Mouse (Mus musculus): ENCODE measurements around the gene Ackr1.
"Not testable (repeated sequence)": the region's sequence is repeated elsewhere in the genome, so short reads cannot be mapped to it uniquely, and the experiment has no call there.

Ackr1 gene

DNA sequence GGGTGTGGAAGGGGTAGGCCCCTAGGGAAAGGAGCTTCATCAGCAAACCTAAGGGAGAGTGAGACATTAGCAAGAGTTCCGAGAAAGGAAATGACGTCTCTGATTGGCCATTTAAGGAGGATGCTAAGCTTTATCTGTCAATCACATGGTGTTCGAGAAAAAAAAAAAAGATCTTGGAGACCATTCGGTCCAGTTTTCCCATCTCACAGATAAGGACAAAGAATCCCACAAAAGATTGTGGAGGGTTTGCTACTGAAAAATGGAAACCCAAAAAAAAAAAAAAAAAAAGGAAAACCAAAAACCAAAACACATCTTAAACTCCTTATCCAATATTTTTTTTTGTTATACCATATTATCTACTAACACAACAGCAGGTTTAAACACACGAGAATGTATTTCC, 15.6 kb upstream of the Ackr1 start:
- ATAC-seq (ENCODE audit: low TSS enrichment) = no peak

DNA sequence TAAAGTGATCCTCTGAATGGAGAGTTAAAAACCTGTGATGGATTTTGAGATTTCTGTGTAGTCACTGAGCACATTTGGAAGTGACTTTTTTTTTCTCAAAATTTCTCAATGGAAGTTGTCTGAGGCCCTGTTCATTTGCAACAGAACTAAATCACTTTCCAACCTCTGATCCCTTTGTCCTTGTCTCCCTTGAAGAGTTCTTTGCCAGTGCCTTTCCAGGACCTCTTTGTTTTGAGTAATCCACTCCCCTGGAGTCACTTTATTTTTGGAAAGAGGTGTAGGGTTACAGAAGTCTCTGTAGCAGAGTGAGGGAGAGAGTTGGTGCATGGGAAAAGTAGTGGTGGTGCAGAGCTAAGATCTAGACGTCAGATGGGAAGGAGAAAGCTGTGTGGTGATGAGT, 15.0 kb upstream of the Ackr1 start:
- no peak for ATAC-seq (ENCODE audit: low TSS enrichment)

DNA sequence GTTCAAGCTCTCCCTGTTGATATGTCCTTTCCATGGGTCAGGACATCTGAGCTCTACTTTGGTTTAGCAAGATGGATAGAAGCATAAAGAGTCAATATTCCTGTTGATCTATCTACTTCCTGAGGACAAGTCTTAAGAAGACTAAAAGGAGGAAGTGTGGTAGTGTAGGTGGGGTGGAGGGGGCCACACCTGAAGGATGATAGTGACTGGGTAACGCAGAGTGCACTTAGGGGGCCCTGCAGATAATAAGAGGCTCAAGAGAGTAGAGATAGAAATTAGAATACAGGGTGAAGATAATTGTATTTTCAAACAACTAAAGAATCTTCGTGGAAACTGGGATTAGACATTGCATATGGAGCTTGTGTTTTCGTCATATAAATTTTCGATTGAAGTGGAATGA, 11.6 kb upstream of the Ackr1 start:
- ATAC-seq (ENCODE audit: low TSS enrichment) = no peak

GRCm38 (mm10) chr1:173343934-173344333, 10.4 kb upstream of the Ackr1 start:
- ATAC-seq (ENCODE audit: low TSS enrichment) = no peak

DNA sequence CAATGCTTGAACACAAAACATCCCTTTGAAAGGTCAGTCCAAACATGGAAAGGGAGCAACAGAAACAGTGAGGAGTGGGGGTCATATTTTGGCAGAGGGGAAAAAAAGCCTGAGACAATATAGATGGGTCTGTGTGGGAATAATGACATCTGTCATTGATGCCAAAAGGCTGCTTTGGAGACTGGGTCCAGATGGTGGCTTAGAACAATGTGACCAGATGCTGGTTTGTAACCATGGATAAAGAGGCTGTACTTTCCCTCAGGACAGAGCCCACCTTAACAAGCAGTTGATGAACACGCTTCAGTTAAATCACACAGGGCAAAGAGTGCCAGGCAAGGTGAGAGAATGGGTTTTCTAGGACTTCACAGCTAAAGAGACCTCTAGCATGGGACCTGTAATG, 8.9 kb upstream of the Ackr1 start:
- no peak for ATAC-seq (ENCODE audit: low TSS enrichment)

- ATAC-seq (ENCODE audit: low TSS enrichment) = peak; percentile 50
Observed at GRCm38 (mm10) chr1:173339543-173339942, 6.0 kb upstream of the Ackr1 start.

- peak; percentile 33 for ATAC-seq (ENCODE audit: low TSS enrichment)
Observed at GRCm38 (mm10) chr1:173337008-173337407, 3.5 kb upstream of the Ackr1 start.

DNA sequence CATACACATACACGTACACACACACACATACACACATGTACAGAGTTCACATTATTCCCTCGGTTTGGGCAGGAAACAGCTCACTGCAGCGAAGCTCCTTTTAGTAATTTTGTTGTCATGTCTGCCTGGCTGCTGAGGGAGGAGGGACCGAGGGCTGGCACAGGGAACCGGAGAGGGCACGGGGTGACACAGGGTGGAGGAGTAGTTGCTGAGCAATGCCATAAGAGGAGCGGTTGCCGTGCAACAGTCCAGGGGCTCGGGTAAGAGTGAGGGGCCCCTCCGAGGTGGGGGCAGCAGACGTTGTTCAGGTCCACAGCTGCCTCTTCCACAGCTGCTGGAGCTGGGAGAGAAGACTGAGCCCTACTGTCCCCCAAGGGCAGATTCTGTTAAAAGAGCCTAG, 2.4 kb upstream of the Ackr1 start:
- ATAC-seq (ENCODE audit: low TSS enrichment) = no peak

GRCm38 (mm10) chr1:173332418-173332817, 1.1 kb downstream of the Ackr1 start:
- no peak for ATAC-seq (ENCODE audit: low TSS enrichment)

DNA sequence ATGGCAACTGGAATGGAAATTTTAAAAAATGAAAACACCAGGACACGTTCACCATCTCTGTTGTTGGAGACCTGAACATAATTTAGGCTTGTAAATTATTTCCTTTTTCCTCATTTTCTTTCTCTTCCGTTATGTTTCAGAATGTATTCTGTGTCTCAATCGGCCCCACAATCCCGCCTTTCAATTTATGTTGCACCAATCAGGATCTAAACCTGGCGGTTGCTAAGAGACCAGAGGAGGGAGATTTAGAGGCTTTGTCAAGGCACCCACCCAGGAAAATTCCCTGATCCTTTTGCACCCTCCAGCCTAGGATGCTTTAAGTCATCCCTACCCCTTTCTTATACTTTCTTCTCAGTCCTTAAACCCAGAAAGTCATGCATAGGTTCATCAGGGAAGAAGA, 3.8 kb downstream of the Ackr1 start:
- ATAC-seq (ENCODE audit: low TSS enrichment) = no peak

- ATAC-seq (ENCODE audit: low TSS enrichment) = no peak
Observed at GRCm38 (mm10) chr1:173329185-173329584, 4.4 kb downstream of the Ackr1 start.

DNA sequence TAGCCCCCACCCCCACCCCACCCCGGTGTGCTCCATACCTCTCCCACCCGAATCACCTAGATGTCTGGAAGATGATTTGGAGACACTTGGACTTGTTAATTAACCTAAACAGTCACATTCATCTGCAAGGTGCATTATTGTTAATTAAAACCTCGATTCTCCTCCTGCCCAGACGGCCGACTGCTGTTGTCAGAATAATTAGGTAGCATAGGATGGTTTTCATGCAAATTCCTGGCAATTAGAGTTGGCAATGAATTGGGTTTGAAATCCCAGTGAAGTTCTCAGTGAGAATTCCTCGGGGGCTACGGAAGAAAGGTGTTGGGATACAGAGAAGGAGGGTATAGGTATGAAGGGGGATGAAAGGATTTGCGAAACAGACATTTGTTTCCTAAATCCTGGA, 5.1 kb downstream of the Ackr1 start:
- ATAC-seq (ENCODE audit: low TSS enrichment) = no peak

DNA sequence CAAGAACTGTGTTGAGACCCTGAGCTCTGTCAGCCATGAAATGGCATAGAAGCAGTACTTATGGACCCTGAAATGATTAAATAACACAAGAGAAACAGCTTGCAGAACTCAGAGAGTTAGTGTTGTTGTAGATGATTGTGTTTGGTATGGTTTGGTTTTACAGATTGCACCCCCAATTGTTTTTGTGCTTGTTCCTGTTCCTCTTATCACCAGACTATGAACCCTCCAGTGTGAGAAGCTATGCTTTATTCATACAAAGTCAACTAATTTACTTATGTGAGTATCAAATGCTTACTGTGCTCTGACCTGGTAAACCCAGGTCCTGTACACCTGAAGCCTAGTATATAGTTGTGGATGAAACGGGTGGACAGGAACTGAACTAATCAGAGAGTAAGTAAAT, 7.0 kb downstream of the Ackr1 start:
- no peak for ATAC-seq (ENCODE audit: low TSS enrichment)

GRCm38 (mm10) chr1:173325395-173325794, 8.2 kb downstream of the Ackr1 start:
- ATAC-seq (ENCODE audit: low TSS enrichment) = no peak

GRCm38 (mm10) chr1:173324961-173325360, 8.6 kb downstream of the Ackr1 start:
- ATAC-seq (ENCODE audit: low TSS enrichment) = no peak

DNA sequence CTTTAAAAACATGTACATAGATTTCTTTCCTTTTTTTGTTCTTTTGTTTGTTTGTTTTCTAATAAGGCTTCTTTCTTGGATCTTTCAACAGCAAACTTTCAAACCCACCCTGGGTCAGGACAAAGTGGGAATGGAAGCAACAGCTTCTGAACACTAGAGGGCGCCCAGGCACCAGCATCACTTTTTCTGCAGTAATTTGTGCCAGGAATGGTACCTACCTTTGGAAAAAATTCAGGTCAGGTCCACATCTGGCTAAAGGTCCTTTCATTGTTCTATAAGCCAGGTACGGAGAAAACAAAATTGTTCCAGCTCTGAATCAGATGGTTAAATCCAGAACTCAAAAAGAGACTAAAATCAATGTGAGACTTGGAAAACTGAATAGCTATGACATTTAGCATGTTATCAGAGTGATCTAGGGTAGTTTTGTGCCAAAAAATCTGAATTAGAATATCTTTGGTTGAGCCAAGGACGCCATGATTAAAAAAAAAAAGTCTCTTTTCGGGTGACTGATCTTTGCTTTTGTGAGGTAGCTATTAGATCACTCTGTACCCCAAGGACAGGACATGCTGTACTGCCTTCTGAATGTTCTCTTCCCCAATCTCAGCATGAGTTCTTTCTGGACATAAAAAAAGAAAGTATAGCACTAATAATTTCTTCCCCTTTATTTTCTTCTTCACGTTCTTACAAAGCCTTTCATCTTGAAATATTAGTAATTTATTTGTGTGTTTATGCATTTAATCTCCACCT, 9.5 kb downstream of the Ackr1 start:
- no peak for ATAC-seq (ENCODE audit: low TSS enrichment)

DNA sequence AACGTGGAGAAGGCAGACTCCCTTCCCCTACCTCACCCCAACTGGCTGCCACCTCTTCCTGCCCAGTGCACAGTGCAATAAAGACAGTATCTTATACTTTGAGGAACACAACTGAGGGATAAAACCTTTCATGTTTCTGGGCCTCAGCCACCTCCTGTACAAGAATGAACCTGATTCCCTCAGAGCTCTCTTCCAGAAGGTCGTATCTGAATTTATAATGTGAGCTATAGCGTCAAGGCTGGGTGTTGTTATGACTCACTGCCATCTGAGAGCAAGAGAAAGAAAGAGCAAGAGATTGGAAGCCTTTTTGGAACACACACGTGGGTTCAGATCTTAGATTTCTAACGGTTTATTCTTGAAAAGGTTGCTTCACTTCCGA, 11.3 kb downstream of the Ackr1 start:
- ATAC-seq (ENCODE audit: low TSS enrichment) = peak; percentile 92

DNA sequence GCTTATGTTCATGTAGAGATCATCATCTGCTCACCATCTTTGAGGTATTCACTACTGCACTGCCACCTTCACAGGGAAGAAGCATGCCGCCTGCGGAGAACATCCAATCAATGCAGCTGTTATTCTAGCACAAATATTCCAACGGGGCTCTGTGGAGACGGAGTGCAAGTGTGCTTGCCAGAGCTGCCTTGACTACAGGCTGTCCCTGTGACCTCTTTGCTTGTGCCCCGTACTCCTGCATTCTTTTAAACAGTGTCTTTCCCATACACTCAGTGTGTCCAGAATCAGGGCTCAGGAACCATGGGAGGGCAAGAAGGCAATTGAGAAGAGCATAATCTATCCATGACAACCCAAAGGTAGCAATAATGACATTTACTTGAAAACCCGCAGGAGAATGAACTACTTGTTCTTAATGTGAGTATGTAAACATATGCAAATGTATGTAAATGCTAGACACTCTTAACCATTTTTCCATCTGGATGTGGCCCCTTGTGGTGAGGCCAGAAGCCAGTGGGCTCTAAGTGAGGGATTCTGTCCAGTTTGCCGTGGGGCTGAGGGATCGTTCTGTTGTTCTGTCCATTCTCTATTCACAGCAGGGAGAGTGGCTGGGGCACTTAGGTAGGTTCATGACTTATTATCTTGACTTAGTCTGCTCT, 11.8 kb downstream of the Ackr1 start:
- ATAC-seq (ENCODE audit: low TSS enrichment) = peak; percentile 25

DNA sequence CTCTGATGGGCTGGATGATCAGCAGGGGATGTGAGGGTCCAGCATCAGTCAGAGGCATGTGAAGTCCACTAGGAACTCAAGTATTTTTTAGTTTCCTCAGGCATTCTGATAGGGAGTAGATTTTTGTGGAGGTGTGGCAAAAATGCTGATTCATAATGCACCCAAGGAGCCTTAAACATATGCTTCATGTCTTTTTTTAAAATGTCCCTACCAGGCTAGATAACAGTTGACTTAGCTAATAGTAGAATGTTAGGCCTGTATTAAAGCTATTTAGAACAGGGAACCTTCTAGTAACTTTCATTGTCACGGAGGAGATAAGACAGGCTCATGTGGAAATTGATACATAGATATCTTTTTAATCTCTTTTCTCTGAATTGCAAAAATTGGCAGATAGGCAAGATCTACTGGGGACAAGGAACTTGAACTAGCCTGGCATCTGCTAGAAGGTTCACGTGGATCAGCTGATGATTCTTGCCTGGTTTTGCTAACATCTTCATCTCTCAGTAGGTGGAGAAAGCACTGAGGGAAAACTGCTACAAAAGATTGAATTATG, 15.5 kb downstream of the Ackr1 start:
- ATAC-seq (ENCODE audit: low TSS enrichment) = no peak

DNA sequence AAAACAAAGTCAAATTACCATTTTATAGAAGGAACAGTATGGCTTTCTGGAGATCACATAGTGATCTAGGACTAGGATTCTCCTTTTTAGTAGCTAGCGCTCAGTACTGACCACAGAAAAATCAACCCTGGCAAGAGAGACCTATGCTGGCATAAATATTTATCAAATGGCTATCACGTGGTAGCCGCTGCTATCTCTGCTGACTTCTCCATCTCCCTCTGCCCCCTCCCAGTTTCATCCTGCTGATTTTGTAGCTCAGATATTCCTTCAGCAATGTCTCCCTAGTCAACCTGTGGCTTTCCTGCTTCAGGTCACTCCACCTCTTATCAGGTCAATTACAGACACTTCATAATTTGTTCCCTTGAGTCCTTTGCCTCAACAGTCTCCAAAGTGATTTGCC, 17.8 kb downstream of the Ackr1 start:
- ATAC-seq (ENCODE audit: low TSS enrichment) = no peak

GRCm38 (mm10) chr1:173313535-173314050, 20.0 kb downstream of the Ackr1 start:
- not testable (repeated sequence) for ATAC-seq (ENCODE audit: low TSS enrichment)

GRCm38 (mm10) chr1:173302795-173303194, 30.8 kb downstream of the Ackr1 start:
- not testable (repeated sequence) for ATAC-seq (ENCODE audit: low TSS enrichment)

Measured in frontal cortex, adult (tissue).